Mouse (Mus musculus) WW6 (cell line): ENCODE results near the gene Sync.
A peak's percentile ranks its signal among the peaks of the same experiment; 100 is the strongest.

Experiments
- DNase-seq: peaks from one replicate; pipeline ENCODE4 v3.0.0-alpha.2; 2013; ENCODE audit warnings: low read depth, low spot score

The Sync gene

GRCm38 (mm10) chr4:129303816-129304215, 16.4 kb downstream of the Sync start:
- DNase-seq: no peak

- no peak for DNase-seq
Observed at GRCm38 (mm10) chr4:129304306-129304705, 16.9 kb downstream of the Sync start.

DNA sequence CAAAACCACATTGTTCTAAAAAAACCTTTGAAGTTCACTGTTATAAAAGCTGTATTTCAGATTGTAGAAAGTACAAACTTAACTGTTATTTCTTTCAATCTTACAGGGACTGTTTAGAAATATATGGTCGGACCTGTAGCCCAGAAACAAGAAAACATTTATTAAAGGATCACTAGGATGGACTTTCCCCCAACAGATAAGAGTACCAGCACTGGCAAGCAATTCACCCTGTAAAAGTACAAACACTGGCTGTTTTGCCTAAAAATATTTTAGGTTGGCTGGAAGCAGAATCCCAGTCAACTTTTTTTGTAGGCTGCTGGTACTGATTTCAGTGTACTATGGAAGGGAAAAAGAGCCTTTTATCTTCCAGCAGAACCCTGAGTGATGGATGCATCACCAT, 20.5 kb downstream of the Sync start:
- DNase-seq: no peak

GRCm38 (mm10) chr4:129313886-129314285, 26.5 kb downstream of the Sync start:
- DNase-seq: no peak

DNA sequence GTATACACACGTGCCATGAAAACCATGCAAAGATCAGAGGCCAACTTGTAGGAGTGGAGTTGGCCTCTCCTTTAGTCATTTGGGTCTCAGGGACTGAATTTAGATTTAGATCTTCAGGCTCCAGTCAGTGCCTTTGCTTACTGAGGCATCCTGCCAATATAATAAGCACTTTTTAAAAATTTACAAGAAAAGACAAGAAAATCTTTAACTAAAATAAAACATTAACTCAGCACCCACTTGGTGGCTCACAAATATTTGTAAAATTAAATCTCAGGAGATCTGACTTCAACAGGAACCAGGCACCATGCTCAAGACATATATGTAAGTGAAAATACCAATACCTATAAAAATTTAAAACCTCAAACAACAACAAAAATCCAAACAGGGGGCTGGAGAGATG, 33.5 kb downstream of the Sync start:
- no peak for DNase-seq

DNA sequence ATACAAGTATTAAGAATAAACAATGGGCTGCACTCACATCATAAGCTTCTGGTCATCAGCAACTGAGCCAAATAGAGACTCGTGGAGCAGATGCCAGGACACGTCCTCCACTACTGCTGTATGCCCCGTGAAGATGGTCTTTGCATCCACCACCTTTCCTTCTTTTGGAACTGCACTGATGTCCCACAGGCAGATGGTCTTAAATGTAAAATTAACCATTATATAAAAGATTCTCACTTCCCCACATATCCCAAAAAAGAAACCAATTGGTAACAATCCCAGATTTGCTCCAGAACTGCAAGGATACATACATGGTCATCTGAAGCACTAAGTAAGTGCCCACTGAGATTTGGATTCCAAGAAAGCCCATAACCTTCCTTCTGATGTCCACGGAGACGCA, 34.6 kb downstream of the Sync start:
- no peak for DNase-seq

DNA sequence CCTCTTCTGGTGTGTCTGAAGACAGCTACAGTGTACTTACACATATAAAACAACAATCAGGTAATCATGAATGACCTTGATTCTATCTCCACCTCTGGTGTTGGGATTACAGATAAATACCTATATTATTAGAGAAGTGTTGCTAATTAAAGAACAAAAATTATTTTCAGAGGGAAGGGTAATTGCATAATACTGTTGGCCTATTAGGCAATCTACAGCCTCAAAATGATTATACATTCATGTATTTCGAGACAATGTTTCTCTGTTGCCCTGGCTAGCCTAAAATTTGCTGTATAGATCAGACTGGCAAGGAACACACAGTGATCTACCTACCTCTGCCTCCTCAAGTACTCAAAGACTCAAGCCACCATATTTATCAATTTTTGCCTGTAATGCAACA, 36.1 kb downstream of the Sync start:
- no peak for DNase-seq

GRCm38 (mm10) chr4:129324756-129325155, 37.3 kb downstream of the Sync start:
- no peak for DNase-seq

DNA sequence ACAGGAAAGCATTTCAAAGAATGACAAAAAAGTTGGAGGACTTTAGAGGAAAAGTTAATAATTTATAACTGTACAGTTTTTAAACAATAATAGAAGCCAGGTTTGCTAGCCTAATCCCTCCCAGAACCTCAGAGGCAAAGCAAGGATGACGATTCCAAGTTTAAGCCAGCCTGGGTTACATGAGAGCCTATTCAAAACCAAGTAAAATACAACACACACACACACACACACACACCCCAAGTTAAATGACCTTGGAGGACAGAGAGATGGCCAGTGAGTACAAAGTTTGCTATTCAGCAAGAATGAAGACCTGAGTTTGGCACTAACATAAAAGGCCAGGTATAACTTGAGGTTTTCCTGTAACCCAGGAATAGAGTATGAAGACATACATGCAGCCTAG, 38.8 kb downstream of the Sync start:
- no peak for DNase-seq

GRCm38 (mm10) chr4:129332846-129333245, 45.4 kb downstream of the Sync start:
- DNase-seq: no peak

DNA sequence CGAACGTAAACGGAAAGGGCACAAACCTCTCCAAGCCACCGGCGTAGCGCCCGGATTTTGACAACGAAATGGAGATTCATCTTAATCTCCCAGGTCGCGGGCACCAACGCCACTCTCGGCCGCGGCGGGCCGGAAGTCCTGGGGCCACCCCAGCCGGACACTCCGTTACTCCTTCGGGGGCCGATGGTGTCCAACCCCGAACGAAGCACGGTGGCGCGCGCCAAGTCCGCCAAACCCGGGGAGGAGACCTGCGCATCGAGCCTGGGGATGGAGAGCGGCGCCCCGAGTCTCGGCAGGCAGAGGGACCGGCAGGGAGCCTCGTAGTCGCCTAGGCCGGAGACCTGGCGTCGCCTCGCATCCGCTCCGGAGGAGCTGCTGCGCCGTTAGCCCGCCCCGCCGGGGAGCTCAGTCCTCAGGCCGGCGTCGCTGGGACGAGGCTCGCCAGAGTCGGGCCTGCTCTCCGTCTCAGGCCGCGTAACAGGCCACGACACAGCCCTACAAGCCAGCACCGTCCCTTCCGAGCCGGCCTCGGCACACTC, 47.3 kb downstream of the Sync start:
- DNase-seq: no peak

DNA sequence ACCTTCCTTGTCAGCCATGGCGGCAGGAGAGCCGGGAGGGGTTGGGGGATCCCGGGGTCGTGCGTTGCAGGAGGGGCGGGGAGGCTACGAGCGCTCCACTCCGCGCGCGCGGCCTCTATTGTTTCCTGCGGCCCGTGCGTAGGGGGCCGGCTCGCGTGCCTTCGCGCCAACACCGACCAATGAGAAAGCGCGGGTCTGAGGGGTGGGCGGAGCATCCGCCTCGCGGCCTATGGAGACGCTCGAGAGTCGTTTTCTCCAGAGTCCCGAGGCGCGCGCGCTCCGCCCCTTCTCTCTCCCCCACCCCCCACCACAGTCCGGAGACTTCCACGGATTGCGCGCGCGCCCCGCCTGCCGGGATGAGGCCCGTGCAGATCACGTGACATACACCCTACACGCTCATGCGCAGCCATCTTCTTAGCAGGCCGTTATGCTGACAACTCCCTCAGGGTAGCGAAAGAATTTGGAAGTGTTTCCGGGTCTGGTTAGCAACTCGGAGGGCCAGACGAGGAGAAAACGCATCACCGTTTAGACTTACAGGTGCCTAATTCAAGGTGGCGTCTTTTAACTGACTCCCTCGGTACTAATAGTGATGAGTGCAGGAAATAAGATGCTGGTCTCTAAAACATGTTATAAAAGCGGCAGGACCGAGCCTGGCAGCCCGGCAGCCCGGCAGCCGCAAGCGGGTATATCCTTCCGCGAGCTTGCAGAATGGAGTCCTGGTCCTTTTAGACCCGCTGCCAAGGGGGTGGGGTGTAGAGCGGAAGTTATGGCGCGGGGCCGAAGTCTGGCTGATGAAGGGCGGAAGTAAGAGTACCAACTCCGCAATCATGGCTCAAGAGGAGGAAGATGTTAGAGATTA, 48.0 kb downstream of the Sync start, which contains the start of the genes Rbbp4 and Zbtb8os:
TSS of gene Rbbp4 (minus strand) at position 155 of the 859 bp plus-strand sequence.
TSS of gene Zbtb8os (plus strand) at position 480 of the 859 bp plus-strand sequence.
- DNase-seq: peak; percentile 97

- DNase-seq: no peak
Observed at GRCm38 (mm10) chr4:129336291-129336690, 48.9 kb downstream of the Sync start.

- no peak for DNase-seq
Observed at GRCm38 (mm10) chr4:129339743-129340142, 52.3 kb downstream of the Sync start.

DNA sequence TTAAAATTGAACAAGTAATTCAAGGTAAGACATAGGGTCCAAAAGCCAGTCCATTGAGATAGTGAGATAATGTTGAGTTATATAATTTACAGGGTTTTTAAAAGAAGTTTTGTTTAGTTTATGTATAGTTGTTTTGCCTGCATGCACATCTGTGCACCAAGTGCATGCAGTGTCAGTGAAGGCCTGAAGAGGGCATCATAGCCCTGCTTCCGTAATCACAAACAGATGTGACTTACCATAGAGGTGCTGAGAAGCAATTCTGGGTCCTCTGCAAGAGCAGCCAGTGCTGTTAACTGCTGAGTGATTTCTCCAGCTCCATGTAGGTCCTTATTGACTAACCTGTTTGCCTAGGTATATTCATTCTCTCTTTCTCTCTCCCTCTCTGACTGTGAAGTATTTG, 54.5 kb downstream of the Sync start:
- peak; percentile 26 for DNase-seq

DNA sequence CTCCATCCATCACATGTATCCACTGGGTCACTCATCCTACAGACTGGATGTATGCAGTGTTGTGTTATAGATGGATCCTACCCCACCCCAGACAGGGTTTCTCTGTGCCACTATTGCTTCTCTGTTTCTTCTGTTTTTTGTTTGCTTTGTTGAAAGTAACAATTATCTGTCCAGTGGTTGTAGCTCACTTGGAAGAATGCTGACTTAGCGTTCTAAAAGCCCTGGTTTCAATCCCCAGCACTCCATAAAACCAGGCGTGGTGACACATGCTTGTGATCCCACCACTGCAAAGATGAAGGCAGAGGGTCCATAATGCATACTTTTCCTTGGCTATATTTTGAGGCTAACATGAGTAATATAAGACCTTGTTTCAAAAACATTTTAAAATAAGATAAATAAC, 55.3 kb downstream of the Sync start:
- no peak for DNase-seq

DNA sequence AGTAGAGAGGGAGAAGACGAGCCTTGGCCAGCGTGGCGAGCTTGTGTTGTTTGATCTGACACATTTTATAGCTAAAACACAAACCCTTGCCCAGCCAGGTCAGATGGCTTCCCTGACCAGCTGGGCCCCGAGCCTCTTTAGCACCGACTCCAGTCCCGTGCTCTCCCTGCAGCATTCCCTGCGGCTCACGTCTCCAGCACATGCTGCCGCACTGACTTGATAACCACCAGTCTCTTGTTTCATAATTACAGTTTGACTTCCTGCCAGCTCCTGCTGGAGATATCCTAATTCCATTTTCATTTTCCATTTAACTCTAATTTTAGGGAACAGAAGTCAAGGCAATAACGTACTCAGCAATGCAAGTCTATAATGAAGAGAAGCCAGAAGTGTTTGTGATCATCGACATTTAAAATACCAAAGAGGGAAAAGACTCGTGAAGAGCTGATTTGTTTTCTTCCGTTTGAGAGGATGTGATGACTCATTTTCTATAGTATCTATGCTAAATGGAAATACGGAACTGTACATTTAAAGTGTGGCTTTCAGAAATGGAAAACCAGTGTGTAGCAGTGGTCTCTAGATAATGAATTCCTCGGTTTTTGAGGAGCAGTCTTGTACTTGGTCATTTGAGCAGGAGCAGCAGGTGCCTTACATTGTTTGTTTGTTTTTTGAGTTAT, 59.2 kb downstream of the Sync start:
- DNase-seq: no peak

DNA sequence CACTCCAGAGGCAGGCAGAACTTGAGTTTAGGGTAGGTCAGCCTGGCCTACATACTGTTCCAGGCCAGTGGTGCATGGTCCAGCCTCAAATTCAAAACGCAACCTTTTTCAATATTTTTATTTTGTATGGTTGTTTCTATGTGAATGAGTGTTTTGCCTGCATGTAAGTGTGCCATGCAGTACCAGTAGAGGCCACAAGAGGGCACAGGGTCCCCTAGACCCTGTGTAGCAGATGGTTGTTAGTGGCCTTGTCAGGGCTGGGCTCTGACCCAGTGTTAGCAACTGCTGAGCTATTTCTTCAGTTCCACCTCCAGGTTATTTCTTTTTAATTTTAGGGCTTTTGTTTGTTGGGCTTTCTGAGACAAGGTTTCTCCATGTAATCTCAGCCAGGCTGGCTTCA, 63.2 kb downstream of the Sync start:
- DNase-seq: no peak

GRCm38 (mm10) chr4:129351111-129351510, 63.7 kb downstream of the Sync start:
- DNase-seq: no peak

GRCm38 (mm10) chr4:129353176-129353575, 65.8 kb downstream of the Sync start:
- DNase-seq: no peak

- no peak for DNase-seq
Observed at GRCm38 (mm10) chr4:129354236-129354635, 66.8 kb downstream of the Sync start.

DNA sequence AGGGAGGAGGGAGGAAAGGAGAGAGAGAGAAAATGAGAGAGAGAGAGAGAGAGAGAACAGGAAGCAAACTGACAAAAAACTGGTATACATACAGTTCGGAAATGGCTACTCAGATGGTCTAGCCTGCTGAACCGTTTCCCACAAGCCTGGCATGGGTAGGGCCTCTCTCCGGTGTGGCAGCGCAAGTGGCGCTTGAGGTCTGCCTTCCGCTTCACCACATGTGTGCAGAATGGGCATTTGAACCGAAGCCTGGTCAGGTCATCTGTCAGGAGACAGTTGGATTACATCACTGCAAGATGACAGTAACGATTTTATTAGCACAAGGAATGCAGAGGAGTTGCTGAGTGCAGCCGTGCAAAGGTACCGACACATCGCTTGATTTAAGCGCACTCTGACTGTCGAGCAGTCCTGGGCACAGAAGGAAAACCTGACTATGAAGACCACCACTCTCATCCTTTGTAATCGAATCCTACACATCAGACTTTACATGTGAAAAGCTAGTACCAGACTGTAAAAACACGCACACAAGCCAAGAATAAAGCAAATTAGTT, 70.3 kb downstream of the Sync start:
- no peak for DNase-seq
